Mouse (Mus musculus): Measurements from ENCODE around the gene Diaph2.

DNA sequence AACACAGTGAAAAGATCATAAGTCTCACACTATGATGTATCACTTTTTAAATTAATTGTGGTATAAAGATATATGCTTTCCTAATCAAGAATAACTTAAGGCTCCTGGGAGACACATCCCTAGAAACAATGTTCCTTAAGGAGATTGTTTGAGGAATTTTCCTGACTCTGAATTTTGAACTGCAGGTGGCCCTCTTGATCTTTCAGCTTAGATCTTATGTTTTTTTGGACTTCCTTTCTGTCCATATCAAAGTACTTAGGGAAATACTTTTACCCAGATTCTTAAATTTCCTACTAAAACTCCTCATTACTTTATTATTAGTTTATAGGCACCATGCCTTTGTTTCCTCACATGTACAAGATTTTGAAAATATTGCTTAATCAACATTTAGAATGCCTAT is 258.7 kb downstream of the Diaph2 start:
- no peak for TF ChIP-seq GATA1 (IDR thresholded peaks at IDR 0.05; ENCODE audit: borderline replicate concordance, low read length)
- no peak for TF ChIP-seq FLI1 (IDR thresholded peaks at IDR 0.05; ENCODE audit: low read length)

All from megakaryocyte, embryonic 14.5 days (primary cell).